Mouse (Mus musculus): Measurements from ENCODE around the gene Nisch.

Gene Nisch

DNA sequence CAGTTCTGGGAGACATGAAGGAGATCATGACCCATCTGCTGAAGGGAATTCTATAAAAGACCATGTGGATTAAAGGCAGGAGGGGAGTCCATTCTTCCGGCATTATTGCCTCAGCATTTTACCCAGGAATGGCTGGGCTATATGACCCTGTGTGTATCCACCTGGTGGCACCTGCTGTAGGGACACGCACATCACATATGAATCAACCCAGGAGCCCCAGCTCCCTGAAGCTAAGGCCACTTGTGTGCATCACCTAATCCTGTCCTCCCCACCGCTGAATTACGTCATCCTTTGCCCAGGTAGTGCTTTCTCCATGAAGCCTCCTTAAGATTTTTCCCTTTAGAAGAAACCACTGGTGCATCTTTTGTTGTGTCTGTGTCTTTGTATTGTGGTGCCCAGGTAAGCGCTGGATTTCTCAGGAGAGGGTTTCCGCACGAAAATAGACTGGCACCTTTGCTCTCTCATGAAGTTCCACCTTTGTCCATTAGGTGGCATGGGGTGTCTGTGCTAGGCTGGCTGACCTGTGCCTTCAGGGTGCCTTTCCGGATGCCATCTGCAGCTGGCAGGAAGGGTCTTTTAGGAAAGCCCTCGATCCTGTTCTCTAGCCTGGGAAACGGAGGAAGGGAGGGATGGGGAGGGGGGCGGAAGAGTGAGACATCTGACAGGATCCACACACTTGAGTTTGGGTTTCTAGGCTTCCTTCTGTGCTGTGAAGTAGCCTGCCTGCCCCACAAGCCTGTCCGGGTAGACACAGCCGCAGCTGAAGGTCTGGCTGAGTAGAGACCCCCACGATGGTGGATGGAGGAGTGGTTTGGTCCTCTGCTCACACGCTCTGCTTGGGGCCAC is 1.4 kb downstream of the Nisch start:
- peak; percentile 56 to 70 for DNase-seq (ENCODE audit: low spot score in 2 of 2)

DNA sequence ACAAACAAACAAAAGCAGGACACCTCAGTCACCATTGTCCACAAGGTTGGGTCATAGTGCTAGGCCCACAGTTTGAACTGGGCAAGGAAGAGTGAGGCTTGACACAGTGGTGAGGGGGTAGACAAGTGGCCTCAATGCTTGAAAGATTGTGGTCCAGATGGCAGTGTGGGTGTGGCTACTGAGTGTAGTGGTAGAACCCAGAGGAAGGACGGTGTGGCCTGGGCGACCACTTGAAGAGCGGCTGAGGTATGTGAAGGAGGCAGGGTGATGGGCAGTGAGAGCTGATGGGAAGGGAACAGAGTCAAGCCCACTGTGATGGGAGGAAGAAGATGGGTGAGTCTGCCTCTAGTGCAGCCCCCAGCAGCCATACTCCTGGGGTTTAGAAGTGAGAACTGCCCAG is 2.1 kb downstream of the Nisch start:
- DNase-seq (ENCODE audit: low spot score in 2 of 2): no peak

DNA sequence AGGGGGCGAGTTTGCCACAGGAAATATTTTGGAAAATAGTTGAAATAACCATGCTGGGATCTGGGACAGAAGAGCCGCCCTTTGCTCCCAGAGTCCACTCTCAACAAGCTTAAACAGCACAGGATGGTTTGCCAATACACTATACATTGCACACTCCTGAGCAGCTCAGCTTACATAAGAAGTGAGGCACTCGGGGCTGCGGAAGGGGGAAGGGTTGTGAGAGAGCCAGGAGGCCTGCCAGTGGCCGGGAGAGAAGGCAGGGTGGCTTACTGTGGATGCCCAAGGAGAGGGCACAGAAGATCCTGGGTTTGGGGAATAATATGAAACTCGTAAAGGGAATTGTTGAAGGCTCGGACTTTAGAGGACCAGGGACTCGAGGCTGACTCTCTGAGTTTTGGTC is 2.9 kb downstream of the Nisch start:
- no peak for DNase-seq (ENCODE audit: low spot score in 2 of 2)

DNA sequence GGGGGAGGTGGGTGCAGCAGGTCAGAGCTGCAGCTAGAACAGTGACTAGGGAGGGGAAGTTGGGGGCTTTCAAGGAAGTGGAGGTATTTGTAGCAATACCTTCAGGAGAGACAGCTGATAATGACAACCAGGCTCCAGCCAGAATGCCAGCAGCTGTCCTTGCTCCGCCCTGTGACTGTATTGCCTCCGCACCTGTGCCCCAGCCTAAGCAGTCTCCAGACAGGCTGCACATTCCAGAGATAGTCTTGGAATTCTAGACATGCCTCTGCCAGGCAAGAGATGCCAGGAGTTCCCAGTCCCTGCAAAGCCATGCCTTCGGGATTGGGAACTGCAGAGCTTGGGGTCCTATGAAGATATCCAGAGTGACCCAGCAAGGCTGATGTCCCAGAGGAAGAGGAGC is 4.2 kb downstream of the Nisch start:
- no peak for DNase-seq (ENCODE audit: low spot score in 2 of 2)

DNA sequence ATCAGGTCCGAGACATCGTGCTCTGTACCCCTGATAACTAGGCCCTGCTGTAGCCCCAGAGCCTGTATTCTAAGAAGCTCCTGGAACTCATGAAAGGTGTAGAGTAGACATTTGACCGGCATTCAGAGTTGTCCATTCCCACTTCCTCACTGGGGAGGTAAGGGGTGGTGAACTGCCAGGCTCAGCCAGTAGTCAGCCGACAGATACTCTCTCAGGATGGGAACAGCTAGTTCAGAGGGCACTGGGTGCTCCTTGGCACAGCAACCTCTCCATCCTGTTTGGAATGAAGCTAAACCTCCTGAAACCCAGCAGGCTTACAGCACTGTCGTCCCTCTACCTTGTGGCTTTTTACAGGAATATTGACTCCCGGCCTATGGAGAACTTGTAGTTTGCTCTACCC is 4.9 kb downstream of the Nisch start:
- DNase-seq (ENCODE audit: low spot score in 2 of 2): no peak

DNA sequence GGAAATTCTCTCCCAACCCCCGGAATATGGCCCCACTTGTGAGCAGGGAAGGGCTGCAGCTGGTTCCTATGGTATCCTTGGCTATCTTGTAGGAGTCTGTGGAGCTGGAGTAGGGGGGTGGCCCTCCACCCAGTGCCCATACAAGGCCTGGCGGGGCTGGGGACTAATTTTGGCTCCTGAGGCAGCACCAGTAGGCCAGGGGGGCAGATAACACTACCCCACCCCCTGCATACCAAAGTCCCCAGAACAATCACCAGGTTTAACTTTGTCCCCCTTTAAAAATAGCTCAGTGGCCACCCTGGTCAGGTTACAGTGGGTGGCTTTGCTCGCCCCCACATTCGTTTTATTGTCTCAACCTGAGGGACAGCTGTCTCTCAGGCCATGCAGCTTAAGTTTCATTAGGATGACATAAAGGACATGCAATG is 7.6 kb downstream of the Nisch start:
- no peak for DNase-seq (ENCODE audit: low spot score in 2 of 2)

DNA sequence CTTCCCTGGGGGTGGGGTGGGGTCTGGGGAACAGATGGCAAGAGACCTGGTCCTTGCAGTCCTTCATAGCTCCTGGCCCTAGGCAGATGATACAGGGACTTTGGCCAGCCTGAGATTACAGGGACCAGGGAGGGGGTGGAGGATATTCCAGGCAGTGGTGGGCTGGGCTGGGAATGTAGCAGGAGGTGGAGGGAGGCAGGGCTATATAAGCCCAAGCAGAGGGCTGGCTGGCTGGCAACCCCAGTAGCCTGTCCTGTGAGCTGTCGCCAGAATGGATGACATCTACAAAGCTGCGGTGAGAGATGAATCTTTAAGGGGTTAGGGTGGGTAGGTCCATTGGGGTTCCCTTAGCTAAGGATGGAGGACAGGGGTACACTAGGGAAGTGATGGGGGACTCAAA is 8.7 kb downstream of the Nisch start, which contains the start of gene Tnnc1:
Tnnc1 (plus strand) TSS at position 229 of the 400 bp plus-strand sequence.
- no peak for DNase-seq (ENCODE audit: low spot score in 2 of 2)

DNA sequence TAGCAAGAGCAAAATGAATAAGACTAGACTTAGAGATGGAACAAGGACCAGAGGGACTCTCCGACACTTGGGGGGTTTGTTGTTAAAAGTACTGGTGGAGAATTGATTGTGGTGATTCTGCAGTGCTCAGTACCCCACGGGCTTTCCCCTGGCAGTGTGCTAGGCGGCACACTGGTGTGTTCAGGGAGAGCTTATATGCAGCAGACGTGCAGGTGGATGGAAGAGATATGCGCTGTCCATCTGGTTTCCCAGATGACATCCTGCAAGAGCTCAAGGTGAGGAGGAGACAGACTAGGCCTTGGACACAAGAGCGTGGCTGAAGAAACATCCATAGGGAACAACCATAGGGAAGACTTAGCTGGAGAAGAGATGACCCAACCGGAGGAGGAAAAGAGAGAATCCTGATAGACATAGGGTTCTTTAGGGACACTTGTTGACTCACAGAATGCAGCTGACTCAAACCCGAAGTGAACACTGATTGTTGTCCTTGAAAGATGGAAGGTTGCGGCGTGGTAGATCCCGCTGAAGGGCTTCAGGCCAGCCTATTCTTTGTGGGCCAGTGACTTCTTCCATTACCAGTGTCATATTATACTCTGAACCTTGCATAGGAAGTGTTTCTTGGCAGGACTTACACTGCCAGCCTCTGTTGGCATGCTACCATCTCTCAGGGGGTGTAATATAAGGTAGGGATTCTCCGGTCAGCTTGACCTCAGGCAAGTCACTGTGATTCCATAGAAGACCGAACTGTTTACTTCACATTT is 9.5 kb downstream of the Nisch start:
- DNase-seq (ENCODE audit: low spot score in 2 of 2): peak in 1 of 2 experiments; percentile 36

DNA sequence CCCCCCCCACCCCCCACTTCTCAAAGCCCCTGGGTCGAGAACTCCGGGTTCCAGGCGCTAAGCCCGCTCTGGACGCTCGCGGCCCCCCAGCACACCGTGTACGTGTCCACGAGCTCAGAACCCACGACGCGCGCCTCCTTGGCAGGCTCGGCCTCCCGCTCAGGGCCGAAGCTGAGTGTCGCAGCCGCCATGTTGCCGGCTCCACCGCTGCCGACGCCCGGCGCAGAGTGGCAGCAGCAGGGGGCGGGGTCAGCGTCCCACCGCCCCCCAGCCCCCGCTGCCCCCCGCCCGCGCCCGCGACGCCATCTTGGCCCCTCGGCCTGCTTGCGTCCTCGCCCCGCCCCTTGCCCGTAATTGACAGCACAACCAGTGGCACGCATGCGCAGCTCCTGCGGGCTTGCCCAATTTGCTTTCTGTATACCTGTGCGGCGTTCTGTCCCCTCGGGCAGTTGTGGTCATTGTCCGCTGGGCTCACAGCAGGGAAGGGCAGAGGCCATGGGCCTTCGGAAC is 10.2 kb downstream of the Nisch start:
- DNase-seq (ENCODE audit: low spot score in 2 of 2): peak; percentile 92 to 96

DNA sequence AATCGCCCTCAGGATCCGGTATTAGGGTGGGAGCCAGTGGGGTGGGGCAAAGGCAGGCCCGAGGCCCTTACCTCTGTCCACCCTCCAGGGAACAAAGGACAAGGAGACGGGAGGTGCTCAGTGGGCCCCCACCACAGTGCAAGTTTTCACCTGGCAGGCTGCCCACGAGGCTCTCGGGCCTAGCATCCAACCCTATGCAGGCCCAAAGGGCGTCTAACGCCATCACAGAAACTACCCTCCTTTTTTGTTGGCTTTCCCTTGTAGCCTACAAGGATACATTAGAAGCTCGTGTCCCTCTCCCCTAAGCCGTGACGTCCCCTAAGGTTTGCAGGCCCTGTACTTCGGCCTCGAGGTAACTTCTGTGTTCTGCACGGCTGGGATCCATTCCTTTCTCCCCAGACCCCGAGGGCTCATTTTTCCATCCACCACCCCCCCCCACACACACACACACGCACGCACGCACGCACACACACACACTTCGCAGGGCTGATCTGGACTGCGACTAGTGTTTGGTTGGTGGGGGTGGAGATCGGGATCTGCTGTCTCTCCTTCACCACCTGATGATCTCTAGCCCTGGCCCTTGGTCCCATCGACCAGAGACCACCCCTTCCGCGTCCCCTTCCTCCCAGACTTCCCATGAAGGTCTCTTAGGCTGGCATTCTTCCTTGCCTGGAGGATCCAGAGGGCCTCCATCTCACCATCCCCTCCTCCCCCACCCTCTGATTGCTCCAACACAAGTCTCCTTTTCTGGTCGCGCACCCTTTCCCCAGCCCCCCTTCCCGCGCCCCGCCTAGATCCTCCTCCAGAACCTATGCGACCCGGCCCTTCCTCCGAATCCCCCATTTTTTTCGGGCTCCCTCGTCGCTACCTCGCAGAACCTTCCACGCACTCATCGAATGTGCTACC is 10.9 kb downstream of the Nisch start:
- DNase-seq (ENCODE audit: low spot score in 2 of 2): peak; percentile 34 to 49

DNA sequence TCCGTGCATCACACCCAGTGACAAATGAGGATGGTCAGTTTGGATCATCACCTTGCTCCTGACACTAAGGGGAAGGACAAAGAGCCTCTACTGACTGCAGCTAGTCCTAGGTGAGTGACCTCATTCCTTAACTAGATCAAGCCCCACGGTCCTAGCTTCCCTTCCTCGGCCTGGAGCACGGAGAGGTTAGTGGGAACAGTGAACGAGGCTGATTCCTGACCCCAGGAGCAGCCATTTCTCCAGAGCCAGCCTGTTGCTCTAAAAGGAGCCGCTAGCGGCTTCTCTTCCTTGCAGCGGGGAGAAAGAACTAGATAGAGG is 11.5 kb downstream of the Nisch start:
- no peak for DNase-seq (ENCODE audit: low spot score in 2 of 2)

DNA sequence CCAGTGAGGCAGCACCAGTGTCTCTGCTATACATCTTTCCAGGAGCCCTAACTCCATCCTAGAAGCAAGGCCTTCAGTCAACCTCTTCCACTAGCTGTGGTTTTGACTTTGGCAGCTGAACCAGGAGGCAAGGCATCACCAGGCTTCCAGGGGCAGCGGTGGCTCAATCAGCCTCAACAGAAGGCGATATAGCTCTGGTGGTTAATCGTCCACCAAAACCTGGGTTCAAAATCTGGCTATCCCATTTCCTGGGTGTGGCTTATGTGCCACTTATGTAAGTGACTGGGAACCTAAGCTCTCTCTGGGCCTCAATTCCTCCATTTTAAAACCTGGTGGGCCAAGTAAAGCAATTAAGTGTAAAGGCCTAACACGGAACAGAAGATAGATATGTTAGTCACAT is 11.9 kb downstream of the Nisch start:
- DNase-seq (ENCODE audit: low spot score in 2 of 2): no peak

DNA sequence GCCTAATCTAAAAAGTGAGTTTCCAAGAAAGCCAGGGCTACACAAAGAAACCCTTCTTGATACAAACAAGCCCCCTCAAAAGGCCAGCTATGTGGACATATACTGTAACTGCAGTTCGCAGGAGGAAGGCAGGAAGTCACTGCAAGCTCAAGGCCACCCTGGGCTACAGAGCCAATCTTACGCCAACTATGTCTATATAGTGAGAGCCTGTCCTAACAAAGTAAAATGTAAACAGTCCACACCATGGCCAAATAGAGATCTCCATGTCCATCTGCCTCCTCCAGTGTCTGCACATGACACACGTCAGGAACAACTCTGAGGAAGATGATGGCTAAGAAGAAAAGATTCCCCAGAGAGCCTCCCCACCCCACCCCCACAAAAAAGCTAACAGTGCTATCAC is 16.7 kb downstream of the Nisch start:
- no peak for DNase-seq (ENCODE audit: low spot score in 2 of 2)

DNA sequence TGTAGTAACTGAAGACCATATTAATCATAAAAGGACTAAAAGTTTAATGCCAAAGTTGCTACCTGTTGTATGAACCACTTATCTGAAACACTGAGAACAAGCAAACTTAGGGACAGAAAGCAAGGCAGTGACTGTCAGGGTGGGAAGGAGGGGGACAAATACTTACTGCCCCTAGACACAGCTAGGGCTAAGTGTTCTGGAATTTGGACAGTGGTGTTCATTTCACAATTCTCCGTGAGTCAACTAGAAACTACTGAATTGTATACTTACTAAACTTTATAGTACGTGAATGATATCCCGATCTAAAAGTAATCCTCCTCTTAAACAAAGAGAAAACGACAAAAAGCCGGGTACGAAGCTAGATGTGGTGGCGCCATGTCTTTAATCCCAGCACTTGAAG is 17.1 kb downstream of the Nisch start:
- no peak for DNase-seq (ENCODE audit: low spot score in 2 of 2)

DNA sequence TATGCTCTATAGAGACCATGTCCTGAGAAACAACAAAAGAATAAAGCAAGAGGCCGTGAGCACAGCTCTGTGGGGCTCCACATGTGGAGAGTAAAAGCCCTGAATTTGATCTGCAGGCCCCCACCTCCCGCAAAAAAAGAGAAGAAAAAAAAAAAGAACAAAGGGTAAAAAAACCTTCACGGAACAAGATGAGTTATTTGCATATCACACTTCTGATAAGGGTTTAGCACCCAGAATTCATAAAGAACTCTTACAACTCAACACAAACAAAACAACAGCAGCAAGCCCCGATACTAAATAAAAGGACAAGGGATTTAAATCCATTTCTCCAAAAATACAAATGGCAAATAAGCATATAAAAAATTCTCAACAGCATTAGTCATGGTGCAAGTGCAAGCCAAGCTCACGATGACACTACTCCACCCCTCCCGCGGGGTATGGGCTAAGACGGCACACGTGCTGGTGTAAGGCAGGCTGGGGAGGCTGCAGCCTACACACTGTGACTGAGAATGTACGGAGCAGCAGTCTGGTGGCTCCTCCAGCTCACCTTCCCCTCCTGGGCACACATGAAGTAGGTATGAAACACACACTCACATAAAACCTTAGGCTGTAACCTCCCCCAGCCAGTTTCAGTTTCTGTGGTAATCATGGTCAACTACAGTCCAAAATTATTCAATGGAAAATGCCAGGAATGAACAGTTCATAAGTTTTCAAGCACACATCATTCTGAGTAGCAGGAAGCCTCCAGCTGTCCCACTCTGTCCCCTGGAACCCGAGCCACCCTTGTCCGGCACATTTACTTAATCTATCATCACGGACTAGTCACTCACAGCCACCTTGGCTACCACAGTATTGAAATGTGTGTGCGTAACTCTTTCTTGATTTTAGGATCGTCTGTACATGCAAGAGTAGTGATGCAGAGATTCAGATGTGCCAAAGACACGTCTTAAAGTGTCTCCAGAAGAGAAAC is 18.9 kb downstream of the Nisch start:
- DNase-seq (ENCODE audit: low spot score in 2 of 2): peak; percentile 64 to 67

DNA sequence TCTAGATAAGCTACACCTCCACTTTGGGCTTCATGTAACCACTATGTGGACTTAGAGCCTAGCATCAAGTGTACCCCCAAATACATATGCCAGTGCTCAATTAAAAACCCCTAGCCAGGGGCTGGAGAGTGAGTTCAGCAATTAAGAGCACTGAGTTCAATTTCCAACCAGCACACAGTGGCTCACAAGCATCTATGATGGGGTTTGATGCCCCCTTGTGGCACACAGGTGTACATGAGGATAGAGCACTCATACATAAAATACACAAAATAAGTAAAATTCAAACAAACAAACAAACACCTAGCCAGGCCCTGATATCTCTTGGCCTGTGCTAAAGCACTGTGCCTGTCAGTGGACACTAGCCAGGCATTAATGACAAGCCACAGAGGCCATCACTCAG is 20.8 kb downstream of the Nisch start:
- DNase-seq (ENCODE audit: low spot score in 2 of 2): no peak

DNA sequence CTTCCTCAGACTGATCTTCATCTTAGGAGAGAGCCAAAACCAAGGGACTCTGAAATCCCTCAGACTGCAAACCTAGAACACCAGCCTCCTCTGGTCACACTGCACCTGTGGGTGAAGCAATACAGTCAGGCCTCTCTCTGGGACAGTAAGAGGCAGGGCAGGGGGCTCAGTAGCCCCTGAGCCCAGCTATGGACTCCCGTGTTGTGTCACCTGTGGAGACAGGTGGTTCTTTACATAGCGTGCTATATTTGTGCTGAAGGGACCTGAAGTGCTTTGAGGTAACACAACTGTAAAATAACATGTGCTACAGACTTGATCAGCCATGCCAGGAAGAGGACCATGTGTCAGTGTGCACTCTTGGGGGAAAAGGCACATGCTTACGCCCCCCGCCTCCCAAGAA is 21.2 kb downstream of the Nisch start:
- no peak for DNase-seq (ENCODE audit: low spot score in 2 of 2)

DNA sequence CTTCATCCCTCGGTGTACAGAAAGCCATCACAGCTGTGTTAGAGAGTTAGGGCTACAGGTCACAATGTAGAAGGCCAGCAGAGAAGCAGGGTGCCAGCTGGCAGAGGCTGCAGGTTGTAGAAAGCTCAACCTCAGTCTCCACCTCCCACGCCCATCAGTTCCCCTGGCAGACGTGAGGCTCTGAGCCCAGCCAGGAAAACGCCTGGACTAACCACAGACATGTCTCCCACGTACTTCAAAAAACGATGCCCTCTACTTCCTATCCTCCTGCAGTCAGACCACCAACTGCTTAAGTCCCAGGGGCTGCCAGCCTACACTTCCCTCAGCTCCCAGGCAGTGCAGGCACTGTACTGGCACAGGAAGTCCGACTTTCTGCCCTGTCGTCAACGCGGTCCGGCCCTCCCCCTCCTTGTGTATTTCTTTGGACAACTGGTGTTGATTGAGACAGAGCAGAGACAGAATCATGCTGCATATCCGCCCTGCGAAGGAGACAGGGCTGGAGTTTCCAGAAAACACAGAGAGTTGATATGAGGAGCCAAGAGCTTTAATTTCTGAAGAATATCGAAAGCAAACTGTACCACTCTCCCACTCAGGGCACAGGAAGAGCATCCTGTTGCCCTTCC is 21.7 kb downstream of the Nisch start:
- DNase-seq (ENCODE audit: low spot score in 2 of 2): no peak

DNA sequence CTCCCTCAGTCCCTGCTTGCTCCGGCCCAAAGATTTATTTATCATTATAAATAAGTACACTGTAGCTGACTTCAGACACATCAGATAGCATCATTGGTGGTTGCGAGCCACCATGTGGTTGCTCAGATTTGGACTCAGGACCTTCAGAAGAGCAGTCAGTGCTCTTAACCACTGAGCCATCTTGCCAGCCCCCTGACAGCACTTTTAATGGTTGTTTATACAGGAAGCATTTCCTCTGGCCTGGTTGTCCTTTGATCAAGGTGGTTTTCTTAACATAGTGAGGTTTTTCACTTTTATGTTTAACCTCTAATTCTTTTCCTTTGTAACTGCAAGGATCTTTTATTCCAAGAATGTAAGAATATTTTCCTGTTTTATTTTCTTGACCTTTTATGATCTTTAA is 22.3 kb downstream of the Nisch start:
- no peak for DNase-seq (ENCODE audit: low spot score in 2 of 2)

DNA sequence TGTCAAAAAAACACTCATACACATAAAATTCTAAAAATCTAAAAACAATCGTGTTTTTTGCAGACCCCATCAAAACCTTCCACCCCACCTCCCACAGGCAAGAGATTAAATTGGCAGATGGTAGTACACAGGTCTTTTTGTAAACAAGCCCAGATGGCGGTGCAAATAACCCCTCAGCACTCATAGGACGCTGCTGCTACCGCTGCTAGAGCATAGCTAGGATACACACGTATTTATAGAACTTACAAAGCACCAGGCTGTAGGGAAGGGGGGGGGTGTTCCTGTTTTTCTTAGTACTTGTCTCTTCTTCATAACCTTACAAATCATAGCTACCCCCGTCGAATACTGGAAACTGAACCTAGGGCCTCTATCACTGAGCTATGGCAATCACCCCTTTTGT is 23.0 kb downstream of the Nisch start:
- no peak for DNase-seq (ENCODE audit: low spot score in 2 of 2)

All from right cerebral cortex, adult 2 months (tissue).